Mouse (Mus musculus): ENCODE results near the gene Man1c1.

Man1c1 gene

DNA sequence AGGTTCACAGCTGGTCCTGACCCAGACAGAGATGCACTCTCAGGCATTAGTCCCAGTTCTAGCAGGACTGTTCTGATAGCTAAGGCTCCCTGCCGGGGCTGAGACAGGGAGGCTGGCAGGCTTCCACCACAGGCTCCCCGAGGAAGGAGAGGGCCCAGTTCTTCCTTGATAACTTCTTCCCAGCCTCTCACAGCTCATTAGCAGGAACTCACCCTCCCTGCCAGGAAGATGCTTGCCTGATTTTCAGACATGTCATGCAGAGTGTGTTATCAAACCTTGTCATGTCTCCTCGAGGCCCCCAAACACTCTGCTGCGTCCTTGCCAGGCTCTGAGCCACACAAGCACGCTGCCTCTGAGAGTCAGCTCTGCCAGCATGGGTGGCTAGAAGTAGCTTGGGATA is 98.0 kb downstream of the Man1c1 start:
- DNase-seq (ENCODE audit: low spot score in 2 of 2): peak in 1 of 2 experiments; percentile 30

DNA sequence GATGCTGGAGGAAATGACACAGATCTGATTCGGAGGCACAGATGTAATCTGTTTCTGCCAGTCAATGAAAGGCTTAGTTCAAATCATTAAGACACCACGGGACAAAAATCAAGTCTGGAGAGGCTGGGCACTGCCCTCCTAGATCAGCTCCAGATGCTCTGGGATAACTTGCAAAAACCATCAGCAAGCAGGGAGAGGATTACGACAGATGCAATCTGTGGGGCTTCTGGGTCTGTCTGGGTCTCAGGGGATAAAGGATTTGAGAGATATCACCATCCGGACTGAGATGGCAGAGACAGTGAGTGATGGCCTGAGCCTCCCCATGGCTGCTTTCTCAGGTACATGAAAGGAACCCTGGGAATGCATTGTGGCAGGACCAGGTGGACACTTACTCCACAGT is 99.6 kb downstream of the Man1c1 start:
- DNase-seq (ENCODE audit: low spot score in 2 of 2): no peak

DNA sequence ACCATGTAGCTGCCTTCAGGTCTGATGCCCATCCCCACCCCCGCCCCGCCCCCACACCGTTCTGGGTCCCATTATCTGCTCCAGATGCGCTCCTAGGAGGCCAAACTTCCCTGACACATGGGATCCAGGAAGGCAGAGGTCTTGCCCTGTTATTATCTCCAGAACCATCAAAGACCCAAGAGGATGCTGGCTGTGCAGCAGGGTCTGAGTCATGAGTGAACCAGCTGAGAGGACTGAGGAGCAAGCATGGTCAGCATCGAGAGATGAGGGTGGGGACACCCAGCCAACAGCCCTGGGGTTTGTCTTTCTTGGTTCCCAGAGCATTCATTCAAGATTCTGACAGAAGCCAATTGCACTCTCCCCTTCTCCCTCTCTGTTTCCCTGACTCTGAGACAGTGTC is 100.5 kb downstream of the Man1c1 start:
- DNase-seq (ENCODE audit: low spot score in 2 of 2): no peak

DNA sequence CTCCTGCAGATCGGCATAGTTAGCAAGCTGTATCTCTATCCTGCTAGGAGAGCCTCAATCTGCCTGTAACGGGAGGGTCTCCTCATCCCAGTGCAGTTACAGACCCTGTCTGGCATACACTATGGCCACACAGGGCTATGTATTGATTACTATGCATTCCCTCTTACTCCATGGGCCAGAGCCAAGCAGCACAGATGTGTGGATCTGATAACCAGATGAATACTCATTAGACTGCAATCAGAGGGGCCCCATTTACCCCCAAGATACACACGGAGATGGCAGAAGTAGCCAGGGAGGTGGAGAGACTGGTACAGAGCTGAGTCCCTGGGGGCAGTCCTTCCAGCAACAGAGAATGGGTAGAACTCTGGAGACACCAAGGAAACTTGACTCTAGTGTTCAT is 101.5 kb downstream of the Man1c1 start:
- no peak for DNase-seq (ENCODE audit: low spot score in 2 of 2)

DNA sequence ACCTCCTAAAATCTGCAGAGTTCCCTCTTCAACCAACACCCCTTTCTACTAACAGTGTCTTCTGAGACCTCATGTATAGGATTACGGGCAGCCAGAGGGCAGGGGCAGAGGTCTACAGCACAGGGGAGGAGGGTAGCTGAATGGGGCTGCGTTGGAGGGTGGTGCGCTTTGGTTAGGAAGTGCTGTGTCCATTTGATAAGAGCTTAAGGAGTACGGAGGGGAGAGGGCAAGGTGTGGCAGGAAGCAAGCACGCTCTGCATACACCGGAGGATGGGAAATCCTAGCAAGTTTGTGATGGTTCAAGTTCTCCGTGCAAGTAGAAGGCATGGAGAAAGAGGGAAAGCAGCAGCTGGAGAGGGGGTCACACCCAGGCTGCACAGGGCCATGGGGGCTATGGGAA is 102.1 kb downstream of the Man1c1 start:
- DNase-seq (ENCODE audit: low spot score in 2 of 2): no peak

DNA sequence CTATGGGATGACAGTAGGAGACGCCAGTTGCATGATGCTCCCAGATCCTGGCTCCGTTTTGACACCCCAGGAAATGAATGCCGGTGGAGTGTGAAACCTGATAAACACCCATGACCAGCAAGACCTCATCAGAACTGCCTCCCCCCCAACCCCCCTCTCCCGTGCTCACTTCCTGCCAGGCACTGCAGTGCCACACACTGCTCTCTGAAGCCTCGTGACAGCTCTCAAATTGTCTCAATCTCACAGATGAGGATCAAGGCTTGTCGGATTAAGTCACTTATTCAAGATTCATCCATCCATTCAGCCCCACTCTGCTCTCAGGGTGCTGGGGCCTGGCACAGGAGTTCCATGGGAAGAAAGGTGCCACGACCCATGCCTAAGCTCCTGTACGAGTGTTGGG is 102.7 kb downstream of the Man1c1 start:
- no peak for DNase-seq (ENCODE audit: low spot score in 2 of 2)

DNA sequence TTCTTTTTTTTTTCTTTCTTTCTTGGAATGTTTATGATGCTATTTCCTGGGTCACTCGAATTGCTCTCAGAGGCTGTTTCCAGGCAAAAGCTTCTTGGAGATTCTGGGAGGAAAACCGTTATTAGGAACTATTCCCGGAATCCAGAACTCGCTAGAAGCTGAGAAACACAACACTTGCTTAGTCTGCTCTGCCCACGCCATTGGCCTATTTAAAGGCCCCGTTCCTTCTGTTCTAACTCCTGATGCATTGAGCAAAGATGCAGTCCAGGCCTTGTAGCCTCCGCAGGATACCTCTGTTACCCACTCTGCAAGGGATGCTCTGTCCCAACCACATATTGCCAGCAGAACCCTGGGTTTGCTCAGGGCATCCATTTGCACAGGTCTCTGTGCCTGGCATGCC is 103.3 kb downstream of the Man1c1 start:
- DNase-seq (ENCODE audit: low spot score in 2 of 2): no peak

DNA sequence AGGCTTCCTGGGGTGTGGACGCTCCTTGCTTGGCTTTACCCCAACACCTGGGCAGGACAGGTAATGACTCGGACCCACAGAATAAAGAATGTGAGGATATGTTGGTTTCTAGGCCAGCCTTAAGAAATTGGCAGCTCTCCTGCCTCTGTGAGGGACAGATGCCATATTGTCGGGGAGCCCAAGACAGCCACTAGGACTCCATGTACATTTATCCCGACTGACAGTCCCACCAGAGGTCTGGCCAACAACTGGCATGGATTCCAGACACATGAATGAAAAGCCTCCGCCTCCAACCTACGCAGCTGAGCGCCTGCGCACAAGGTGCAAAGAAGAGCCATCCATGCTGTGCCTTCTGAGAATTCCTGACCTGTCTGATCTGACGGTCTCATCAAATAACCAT is 104.0 kb downstream of the Man1c1 start:
- DNase-seq (ENCODE audit: low spot score in 2 of 2): no peak

DNA sequence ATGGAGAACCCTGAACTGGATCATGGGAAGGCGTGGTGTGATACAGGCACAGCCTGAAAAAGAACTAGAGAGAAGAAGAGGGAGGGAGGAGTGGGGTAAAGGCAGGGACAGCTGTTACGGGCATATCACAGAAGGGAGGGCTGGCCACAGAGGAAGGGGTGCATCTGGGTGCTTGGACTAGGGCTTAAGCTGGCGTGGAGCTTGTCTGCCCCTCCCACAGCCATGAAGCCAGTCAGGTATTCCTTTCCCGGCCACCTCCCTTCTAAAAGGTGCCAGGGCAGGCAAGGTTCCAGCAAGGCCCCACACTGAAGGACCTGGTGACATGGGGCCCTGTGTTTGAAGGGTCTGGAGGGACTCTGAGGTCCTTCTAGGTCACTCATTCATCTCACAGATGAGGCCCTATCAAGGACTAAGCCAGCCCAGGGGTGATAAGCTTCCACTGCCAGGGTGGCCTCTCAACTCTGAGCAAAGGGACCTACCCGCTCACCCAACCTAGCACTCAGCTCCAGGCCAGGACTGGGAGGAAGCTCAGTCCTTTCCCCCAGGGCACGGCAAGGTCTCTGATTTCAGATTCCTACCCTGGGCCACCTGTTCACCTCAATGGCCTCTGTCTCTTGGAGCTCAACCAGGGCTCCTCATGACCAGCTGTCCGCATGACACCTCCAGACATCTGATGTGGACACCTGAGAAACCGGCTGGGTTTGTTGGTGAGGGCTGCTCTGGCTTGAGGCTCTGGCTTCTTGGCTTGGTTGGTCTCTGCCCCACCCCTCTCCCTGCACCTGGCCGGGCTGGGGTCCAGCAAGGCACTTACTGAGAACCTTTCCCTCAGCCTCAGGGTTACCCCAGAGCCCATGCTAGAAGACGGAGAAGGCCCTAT is 107.0 kb downstream of the Man1c1 start:
- DNase-seq (ENCODE audit: low spot score in 2 of 2): no peak

DNA sequence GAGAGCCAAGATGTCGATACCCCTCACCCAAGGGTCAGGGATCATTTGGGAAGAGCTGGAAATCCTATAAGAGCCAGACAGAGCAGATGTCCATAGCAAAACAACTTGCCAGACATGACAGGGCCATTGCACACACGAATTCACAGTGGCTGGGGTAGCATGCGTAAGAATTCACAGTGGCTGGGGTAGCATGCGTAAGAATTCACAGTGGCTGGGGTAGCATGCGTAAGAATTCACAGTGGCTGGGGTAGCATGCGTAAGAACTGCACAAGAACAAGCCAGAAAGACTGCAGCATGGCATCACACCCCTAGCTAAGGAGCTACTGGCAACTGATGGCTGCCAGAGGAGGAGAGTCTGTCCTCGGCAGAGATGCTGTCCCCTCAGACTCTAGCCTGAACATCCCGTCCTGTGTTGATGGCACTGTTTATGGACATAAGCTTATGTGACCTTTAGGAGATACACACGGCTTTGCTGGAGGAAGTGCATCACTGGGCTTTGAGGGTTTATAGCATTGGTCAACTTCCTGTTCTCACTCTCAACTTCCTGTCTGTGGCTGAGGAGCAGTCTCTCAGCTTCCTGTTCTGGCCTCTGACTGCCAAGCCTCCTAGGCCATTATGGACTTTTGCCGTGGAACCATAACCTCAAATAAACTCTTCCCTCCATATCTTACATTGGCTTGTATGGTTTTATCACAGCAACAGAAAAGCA is 109.2 kb downstream of the Man1c1 start:
- DNase-seq (ENCODE audit: low spot score in 2 of 2): no peak

DNA sequence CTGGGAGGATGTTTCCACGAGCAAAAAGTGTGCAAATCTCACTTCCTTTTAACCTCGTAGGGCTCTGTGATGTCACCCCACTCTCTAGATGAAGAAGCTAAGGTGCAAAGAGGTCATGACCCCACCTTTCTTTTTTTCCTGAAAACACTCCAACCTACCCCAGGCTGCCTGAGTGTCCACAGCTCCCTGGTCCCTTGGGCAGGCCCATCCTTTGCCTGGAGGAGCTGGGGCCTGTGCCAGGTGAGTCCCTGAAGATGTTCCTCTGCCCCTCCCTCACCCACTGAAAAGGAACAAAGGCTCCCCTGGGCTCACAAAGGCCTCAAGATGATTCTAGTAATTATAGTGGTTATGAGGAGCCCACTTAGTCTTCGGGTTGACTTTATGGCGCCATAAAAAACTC is 111.6 kb downstream of the Man1c1 start:
- no peak for DNase-seq (ENCODE audit: low spot score in 2 of 2)

DNA sequence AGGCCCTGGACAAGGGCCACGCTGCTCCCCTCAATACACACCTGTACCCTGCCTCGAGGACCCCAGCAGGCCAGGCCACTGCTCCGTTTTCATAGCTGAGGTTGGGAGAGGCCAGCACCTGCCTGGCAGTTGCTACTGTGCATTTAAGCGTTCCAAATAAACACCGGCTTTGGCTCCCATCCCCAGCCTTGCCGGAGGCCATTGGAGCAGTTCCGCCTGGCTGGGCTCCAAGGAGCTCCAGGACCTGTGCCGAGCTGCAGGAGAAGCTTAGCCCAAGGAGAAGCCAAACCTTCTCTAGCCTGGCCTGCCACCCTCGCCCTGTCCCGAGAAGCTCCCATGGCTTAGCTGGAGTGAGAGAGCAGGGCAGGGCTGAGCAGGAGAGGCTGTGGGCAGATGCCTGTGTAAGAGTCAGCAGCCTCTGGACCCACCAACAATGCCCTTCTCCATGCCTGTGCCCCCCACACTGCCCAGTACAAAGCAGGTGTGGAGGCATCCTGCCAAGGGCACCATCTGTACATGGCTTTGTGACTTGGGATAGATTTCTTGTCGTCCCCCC is 112.5 kb downstream of the Man1c1 start:
- peak in 1 of 2 experiments; percentile 75 for DNase-seq (ENCODE audit: low spot score in 2 of 2)

DNA sequence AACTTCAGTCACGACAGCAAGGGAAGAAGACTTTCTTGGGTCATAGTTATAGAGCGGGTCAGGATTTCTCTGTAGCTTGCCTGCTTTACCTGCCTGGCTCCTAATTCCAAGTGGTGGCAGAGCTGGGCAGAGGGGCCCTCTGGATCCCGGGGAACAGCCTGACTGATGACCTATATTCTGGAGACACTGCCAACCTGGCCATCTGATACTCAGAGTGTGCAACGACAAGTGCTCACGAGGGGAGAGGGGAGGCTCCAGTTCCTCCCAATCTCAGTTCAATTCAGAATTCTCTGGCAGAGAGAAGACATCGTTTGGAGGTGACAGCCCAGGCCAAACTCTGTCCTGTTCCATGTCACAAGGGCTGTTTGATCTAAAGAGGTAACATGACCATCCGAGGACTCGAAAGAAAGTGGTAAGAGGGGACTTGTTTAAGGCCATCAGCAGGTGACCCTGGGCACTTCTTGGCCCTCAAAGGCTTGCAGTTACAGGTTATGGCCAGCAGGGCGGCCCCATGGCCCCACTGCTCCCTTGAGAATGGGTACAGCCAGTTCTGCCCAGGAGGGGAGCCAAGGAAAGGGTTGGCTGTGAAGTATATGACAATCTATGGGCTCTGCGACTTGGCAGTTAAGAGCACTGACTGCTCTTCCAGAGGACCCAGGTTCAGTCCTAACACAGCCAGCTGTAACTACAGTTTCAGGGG is 113.7 kb downstream of the Man1c1 start:
- no peak for DNase-seq (ENCODE audit: low spot score in 2 of 2)

DNA sequence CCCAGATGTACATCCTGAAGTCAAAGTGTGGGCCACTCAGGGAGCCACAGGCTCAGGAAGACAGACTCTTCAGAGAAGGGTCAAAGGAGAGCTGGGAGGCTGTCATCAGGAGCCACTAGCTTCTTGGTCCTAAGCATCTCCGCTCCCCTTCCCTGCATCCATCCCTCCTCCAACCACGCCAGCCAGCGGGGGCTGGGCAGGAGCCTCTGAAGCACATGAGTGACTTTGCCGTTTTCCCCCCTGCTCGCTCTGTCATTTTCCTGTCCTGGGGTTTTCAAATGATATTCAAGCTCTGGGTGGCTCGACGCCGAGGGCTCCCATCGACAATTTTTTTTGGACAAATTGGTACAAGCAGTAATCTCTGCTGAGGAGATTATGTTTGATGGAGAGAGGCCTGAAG is 114.3 kb downstream of the Man1c1 start:
- DNase-seq (ENCODE audit: low spot score in 2 of 2): no peak

DNA sequence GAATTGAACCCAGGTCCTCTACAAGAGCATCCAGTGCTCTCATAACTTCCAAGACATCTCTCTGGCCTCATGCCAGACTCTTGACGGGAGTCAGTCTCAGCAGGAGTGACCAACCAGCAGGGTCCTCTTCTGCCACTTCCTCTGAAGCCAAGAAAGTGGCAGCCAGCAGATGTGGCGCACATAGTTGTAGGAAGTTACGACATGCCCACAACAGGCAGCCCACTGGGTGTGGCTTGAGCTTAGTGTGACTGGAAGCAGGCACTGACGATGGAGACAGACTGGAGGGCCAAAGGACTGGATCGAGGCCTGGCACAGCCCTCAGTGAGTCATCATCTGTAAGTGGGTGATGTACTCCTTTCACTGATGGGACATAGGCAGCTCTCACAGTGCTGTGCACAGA is 115.1 kb downstream of the Man1c1 start:
- DNase-seq (ENCODE audit: low spot score in 2 of 2): no peak

DNA sequence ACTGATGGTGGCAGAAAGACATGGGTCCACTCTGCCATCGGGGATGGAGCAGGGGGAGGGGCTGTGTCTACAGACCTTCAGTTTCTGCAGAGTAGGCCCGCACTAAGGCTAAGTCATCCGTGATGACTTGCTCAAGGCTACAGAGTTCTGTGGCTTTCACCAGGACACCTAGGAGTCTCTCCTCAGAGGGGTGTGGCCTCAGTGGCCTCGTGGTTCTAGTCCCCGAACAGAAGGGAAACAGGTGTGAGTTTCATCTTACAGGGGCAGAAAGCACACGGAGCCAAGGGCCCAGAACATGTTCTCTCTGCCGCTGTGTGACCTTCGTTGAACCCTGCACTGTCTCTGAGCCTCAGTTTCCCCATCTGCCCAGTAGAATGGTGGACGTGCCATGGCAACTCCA is 115.8 kb downstream of the Man1c1 start:
- DNase-seq (ENCODE audit: low spot score in 2 of 2): no peak

DNA sequence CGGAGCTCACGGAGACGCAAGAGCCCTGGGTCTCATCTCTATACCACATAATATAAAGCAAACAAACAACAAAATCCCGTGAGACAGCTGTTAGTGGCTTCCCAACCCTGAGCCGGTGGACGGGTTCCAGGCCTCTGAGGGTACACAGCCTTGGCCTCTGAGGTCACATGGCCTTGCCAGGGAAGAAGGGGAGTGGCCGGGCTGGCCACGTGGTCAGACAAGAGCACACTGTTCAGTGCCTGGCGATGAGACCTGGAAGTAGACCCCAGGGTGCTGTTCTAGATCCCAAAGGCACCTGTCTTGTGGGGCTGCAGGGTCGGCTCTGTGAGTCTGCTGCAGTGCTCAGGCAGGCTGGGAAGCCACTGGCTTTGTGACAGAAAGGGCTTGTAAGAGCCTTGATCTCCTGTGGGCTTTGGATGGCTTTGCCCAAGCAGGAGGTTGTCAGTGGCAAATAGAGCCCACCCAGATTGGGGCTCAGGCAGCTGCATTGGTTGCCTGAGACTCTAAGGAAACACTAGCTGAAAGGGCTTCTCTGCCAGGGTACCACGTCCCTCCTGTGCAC is 116.4 kb downstream of the Man1c1 start:
- no peak for DNase-seq (ENCODE audit: low spot score in 2 of 2)

DNA sequence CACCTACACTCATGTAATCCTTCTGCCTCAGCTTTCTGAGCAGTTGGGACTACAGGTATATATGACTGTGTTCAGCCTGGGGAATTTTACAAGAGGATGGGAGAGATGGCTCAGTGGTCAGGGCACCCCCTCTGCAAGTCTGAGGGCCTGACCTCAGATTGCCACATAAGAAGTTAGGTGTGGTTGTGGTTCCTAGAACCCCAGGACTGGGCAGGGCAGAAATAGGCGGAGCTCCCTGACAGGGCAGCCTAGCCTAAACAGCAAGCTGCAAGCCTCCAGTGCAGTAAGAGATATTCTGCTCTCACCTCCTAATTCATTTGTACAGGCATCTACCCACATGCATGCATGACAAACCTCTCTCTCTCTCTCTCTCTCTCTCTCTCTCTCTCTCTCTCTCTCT is 117.5 kb downstream of the Man1c1 start:
- DNase-seq (ENCODE audit: low spot score in 2 of 2): no peak

DNA sequence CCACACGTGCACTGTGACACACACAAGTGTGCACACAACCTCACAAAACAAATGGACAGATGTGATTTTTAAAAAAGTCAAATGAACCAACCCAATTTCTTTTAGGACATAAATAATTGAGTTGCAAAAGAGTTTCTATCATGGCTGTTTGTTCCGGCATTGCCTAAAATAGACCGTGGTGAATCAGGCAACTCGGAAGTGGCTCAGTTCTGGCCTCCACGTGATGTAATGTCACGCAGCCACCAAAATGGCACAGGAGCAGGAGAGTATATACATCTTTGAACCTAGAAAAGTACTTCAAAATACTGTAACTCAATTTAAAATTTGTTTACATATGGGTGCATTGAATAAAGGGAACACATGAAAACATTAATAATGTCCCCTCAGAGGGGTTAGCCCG is 118.0 kb downstream of the Man1c1 start:
- no peak for DNase-seq (ENCODE audit: low spot score in 2 of 2)

DNA sequence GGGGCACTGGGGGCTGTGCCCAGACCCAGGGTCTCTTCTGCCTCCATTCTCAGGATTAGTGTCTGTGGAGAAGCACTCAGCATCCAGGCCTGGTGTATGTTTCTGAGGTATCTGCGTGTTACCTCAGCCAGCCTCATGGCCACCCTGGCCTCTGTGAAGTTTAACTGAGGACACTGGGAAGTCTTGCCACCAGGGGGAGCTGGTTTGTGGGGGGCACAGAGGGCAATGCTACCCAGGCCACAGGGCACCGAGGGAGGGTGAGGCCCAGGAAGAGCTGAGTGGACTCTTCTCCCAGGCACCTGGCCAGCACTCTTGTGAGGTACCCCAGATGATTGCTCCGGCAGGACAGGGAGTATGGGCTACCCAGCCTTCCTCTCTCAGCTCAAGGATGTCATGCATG is 120.6 kb downstream of the Man1c1 start:
- DNase-seq (ENCODE audit: low spot score in 2 of 2): no peak

DNA sequence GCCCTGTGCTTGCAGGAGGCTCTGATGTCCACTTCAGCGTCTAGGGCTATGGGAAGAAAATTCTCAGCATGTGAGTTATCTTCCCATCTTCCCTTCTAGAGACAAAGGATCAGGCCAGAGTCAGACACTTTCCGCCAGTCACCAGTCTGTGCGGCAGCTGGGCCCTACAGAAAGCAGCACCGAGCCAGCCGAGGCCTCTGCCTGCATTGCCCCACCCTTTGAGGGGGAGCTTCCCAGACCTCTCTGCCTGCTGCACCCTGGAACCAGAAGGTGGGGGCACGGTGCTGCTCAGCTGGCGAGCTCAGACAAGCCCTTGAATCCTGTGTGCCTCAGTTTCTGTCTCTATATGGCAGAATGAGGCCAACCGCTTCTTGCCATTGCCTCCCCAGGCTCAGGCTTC is 122.7 kb downstream of the Man1c1 start:
- no peak for DNase-seq (ENCODE audit: low spot score in 2 of 2)
